Mouse (Mus musculus): ENCODE results near the gene Cyb561d2. TPM values are rescaled to one million over a fixed set of nuclear protein-coding genes. Genes with fewer than 3 reads are reported as not detected.
"Not testable (repeated sequence)": the region's sequence is repeated elsewhere in the genome, so short reads cannot be mapped to it uniquely, and the experiment has no call there.

Gene Cyb561d2
- polyA plus RNA-seq, 1 experiment from 2014 or later, result 28.4 TPM

GRCm38 (mm10) chr9:107569270-107569669 lies 27.3 kb upstream of the Cyb561d2 start:
- peak overlapping the region; percentile 66 for H3K9ac ChIP-seq
- peak overlapping the region; percentile 73 for H3K4me3 ChIP-seq
- no peaks in the 10 kb centered on the region for H3K27me3 ChIP-seq
- peak overlapping the region; percentile 73 for H3K4me2 ChIP-seq
- no peaks in the 10 kb centered on the region for H3K9me3 ChIP-seq
- H3K4me1 ChIP-seq, result peaks cover 44% of the 10 kb centered on the region
- peak overlapping the region; percentile 90 for H3K27ac ChIP-seq
- 0% methylated on average over 23 of the region's 23 CpGs for WGBS
- ATAC-seq (ENCODE audit: borderline replicate concordance, extremely low read depth, low FRiP score, low TSS enrichment), result peak; percentile 6; the same call in 1 of the 2 replicates
- peaks cover 36% of the 10 kb centered on the region for H3K36me3 ChIP-seq

- H3K4me1 ChIP-seq, result peaks cover 51% of the 10 kb centered on the region
These were observed 26.6 kb upstream of the Cyb561d2 start for GRCm38 (mm10) chr9:107568331-107569261.

GRCm38 (mm10) chr9:107567702-107568319 lies 25.8 kb upstream of the Cyb561d2 start, which contains the start of gene Hyal2:
Hyal2 (plus strand) TSS chr9:107567945.
- WGBS, result 8% methylated on average over 18 of the region's 18 CpGs
- no peaks in the 10 kb centered on the region for H3K27me3 ChIP-seq
- peak within 1 kb of the TSS; percentile 66 for H3K9ac ChIP-seq
- peak within 1 kb of the TSS; percentile 82 for H3K4me2 ChIP-seq
- H3K4me1 ChIP-seq, result peaks cover 54% of the 10 kb centered on the region
- H3K4me3 ChIP-seq, result peak within 1 kb of the TSS; percentile 73
- peak within 1 kb of the TSS; percentile 90 for H3K27ac ChIP-seq
- H3K36me3 ChIP-seq, result peaks cover 27% of the 10 kb centered on the region
- no peak for ATAC-seq (ENCODE audit: borderline replicate concordance, extremely low read depth, low FRiP score, low TSS enrichment)
- no peaks in the 10 kb centered on the region for H3K9me3 ChIP-seq

More at GRCm38 (mm10) chr9:107568331-107569261, 26.6 kb upstream of the Cyb561d2 start:
- Histone ChIP-seq H3K36me3 (peaks cover 33% of the 10 kb centered on the region), H3K4me2 (peak overlapping the region; percentile 73), H3K9me3 (no peaks in the 10 kb centered on the region), H3K4me3 (peak overlapping the region; percentile 73), H3K27me3 (no peaks in the 10 kb centered on the region), H3K9ac (peak overlapping the region; percentile 66), H3K27ac (peak overlapping the region; percentile 90)
- ATAC-seq (ENCODE audit: borderline replicate concordance, extremely low read depth, low FRiP score, low TSS enrichment), result peak; percentile 85
- WGBS, result 0% methylated on average over 41 of the region's 41 CpGs

GRCm38 (mm10) chr9:107566855-107567254 lies 24.9 kb upstream of the Cyb561d2 start:
- peak; percentile 19 for ATAC-seq (ENCODE audit: borderline replicate concordance, extremely low read depth, low FRiP score, low TSS enrichment)
- Histone ChIP-seq H3K4me1 (peaks cover 60% of the 10 kb centered on the region), H3K9me3 (no peaks in the 10 kb centered on the region), H3K9ac (no peak overlapping the region), H3K27me3 (no peaks in the 10 kb centered on the region), H3K4me2 (peak overlapping the region; percentile 82; the same call in 1 of the 2 replicates), H3K36me3 (peaks cover 23% of the 10 kb centered on the region), H3K4me3 (peak overlapping the region; percentile 17; the same call in 1 of the 2 replicates), H3K27ac (peak overlapping the region; percentile 90)
- WGBS, result 72% methylated on average over 3 of the region's 3 CpGs

- Histone ChIP-seq H3K9ac (no peak overlapping the region), H3K4me2 (peak overlapping the region; percentile 82), H3K4me3 (peak overlapping the region; percentile 17; the same call in 1 of the 2 replicates), H3K36me3 (peaks cover 23% of the 10 kb centered on the region), H3K27me3 (no peaks in the 10 kb centered on the region), H3K4me1 (peaks cover 55% of the 10 kb centered on the region), H3K9me3 (no peaks in the 10 kb centered on the region), H3K27ac (peak overlapping the region; percentile 90)
- ATAC-seq (ENCODE audit: borderline replicate concordance, extremely low read depth, low FRiP score, low TSS enrichment), result no peak
- WGBS, result 52% methylated on average over 15 of the region's 15 CpGs
These were observed 24.2 kb upstream of the Cyb561d2 start for GRCm38 (mm10) chr9:107566041-107566709.

- 0 out of 2 replicates have a peak overlapping the region, but pooled peaks have one; percentile 8 for H3K27ac ChIP-seq
- peak overlapping the region; percentile 82 for H3K4me2 ChIP-seq
- peaks cover 24% of the 10 kb centered on the region for H3K36me3 ChIP-seq
- ATAC-seq (ENCODE audit: borderline replicate concordance, extremely low read depth, low FRiP score, low TSS enrichment); H3K9me3 ChIP-seq; H3K9ac ChIP-seq; H3K27me3 ChIP-seq: not testable (repeated sequence)
- H3K4me1 ChIP-seq, result peaks cover 49% of the 10 kb centered on the region
- peak overlapping the region; percentile 17 for H3K4me3 ChIP-seq
- 43% methylated on average over 5 of the region's 5 CpGs for WGBS
These were observed 23.6 kb upstream of the Cyb561d2 start for GRCm38 (mm10) chr9:107565556-107565955.

- H3K36me3 ChIP-seq, result peaks cover 48% of the 10 kb centered on the region
- peak; percentile 93 for ATAC-seq (ENCODE audit: borderline replicate concordance, extremely low read depth, low FRiP score, low TSS enrichment)
These were observed 21.1 kb upstream of the Cyb561d2 start, which contains the start of gene Tusc2 for GRCm38 (mm10) chr9:107563029-107563581. Tusc2 (plus strand) TSS chr9:107563255.

GRCm38 (mm10) chr9:107556346-107556745 lies 14.4 kb upstream of the Cyb561d2 start:
- Histone ChIP-seq H3K4me2 (peak overlapping the region; percentile 96), H3K36me3 (peaks cover 46% of the 10 kb centered on the region), H3K9ac (peak overlapping the region; percentile 85; the same call in 1 of the 2 replicates), H3K27me3 (no peaks in the 10 kb centered on the region), H3K27ac (0 out of 2 replicates have a peak overlapping the region, but pooled peaks have one; percentile 98), H3K4me1 (peaks cover 43% of the 10 kb centered on the region), H3K9me3 (no peaks in the 10 kb centered on the region), H3K4me3 (peak overlapping the region; percentile 78)
- 67% methylated on average over 3 of the region's 3 CpGs for WGBS
- ATAC-seq (ENCODE audit: borderline replicate concordance, extremely low read depth, low FRiP score, low TSS enrichment), result no peak

More at GRCm38 (mm10) chr9:107563029-107563581, 21.1 kb upstream of the Cyb561d2 start, which contains the start of gene Tusc2:
- H3K9me3 ChIP-seq, result no peaks in the 10 kb centered on the region
- H3K4me3 ChIP-seq, result peak within 1 kb of the TSS; percentile 90
- 2% methylated on average over 46 of the region's 46 CpGs for WGBS
- peaks cover 38% of the 10 kb centered on the region for H3K4me1 ChIP-seq
- H3K4me2 ChIP-seq, result peak within 1 kb of the TSS; percentile 82
- peak within 1 kb of the TSS; percentile 77 for H3K9ac ChIP-seq
- H3K27me3 ChIP-seq, result no peaks in the 10 kb centered on the region
- H3K27ac ChIP-seq, result peak within 1 kb of the TSS; percentile 56

GRCm38 (mm10) chr9:107555701-107556100 lies 13.7 kb upstream of the Cyb561d2 start:
- peaks cover 49% of the 10 kb centered on the region for H3K4me1 ChIP-seq
- peaks cover 40% of the 10 kb centered on the region for H3K36me3 ChIP-seq
- 23% methylated on average over 2 of the region's 2 CpGs for WGBS
- no peak for ATAC-seq (ENCODE audit: borderline replicate concordance, extremely low read depth, low FRiP score, low TSS enrichment)
- H3K4me3 ChIP-seq, result peak overlapping the region; percentile 78
- peak overlapping the region; percentile 98 for H3K27ac ChIP-seq
- H3K27me3 ChIP-seq, result no peaks in the 10 kb centered on the region
- H3K9me3 ChIP-seq, result no peaks in the 10 kb centered on the region
- peak overlapping the region; percentile 96 for H3K4me2 ChIP-seq
- peak overlapping the region; percentile 85 for H3K9ac ChIP-seq

- Histone ChIP-seq H3K27me3 (no peaks in the 10 kb centered on the region), H3K4me1 (peaks cover 56% of the 10 kb centered on the region)
- WGBS, result under 1% methylated on average over 23 of the region's 23 CpGs
These were observed 13.1 kb upstream of the Cyb561d2 start for GRCm38 (mm10) chr9:107555031-107555457.

More at GRCm38 (mm10) chr9:107555031-107555457, 13.1 kb upstream of the Cyb561d2 start:
- peak; percentile 33 for ATAC-seq (ENCODE audit: borderline replicate concordance, extremely low read depth, low FRiP score, low TSS enrichment)
- Histone ChIP-seq H3K9ac (peak overlapping the region; percentile 85), H3K9me3 (no peaks in the 10 kb centered on the region), H3K36me3 (peaks cover 33% of the 10 kb centered on the region), H3K4me2 (peak overlapping the region; percentile 96), H3K27ac (peak overlapping the region; percentile 98), H3K4me3 (peak overlapping the region; percentile 78)
